Comparison of ENCODE assay signal across 10 mouse cellular contexts in genomic region chrX:20549532-20549931, GRCm38 (mm10). TPM values are rescaled to one million over a fixed set of nuclear protein-coding genes. Genes with fewer than 3 reads are reported as not detected.
A peak's percentile ranks its signal among the peaks of the same experiment; 100 is the strongest.
DNase-seq lines count a peak whose midpoint lies in the region; ATAC-seq and TF ChIP-seq lines count a peak whose summit lies in the region.
"Had no signal": no experiment of that assay in that cellular context is flagged by ENCODE, and none has a peak within 500 bp of the region (broad histone marks: within the 10 kb centered on the region; RNA-seq: fewer than 3 reads in every experiment).

Gene Rgn (plus strand): TSS chrX:20549787.

- WGBS in lung, postnatal 0 days: 58% methylated on average over 3 of the region's 3 CpGs
- WGBS in liver, embryonic 12.5 days (ENCODE audit: insufficient replicate concordance): 48% methylated on average over 3 of the region's 3 CpGs
- 55% methylated on average over 3 of the region's 3 CpGs for WGBS in stomach, embryonic 16.5 days

- no peaks in the 10 kb centered on the region for H3K36me3 ChIP-seq in lung, postnatal 0 days (ENCODE audit: insufficient read depth, low read length)
- H3K36me3 ChIP-seq in liver, embryonic 12.5 days: no peaks in the 10 kb centered on the region
- H3K36me3 ChIP-seq in stomach, embryonic 16.5 days (ENCODE audit: control insufficient read depth, insufficient read depth, low read length): no peaks in the 10 kb centered on the region

- DNase-seq in adrenal gland, postnatal 10 days: no peak
- no peak for DNase-seq in adrenal gland, adult 8-10 months
- no peak for DNase-seq in lung, postnatal 0 days (ENCODE audit: low spot score)
- no peak for DNase-seq in lung, postnatal 10 days
- no peak for DNase-seq in urinary bladder, postnatal 14 days (ENCODE audit: low spot score)
- no peak for DNase-seq in urinary bladder, postnatal 25 days (ENCODE audit: low spot score)

- H3K9ac ChIP-seq in lung, postnatal 0 days (replicated peaks; ENCODE audit: low read depth): no peak within 1 kb of the TSS
- H3K9ac ChIP-seq in liver, embryonic 12.5 days: no peak within 1 kb of the TSS
- no peak within 1 kb of the TSS; the same call in 1 of the 2 replicates for H3K9ac ChIP-seq in stomach, embryonic 16.5 days (ENCODE audit: low read length)

- no peaks in the 10 kb centered on the region for H3K27me3 ChIP-seq in lung, postnatal 0 days (replicated peaks; ENCODE audit: insufficient read depth, low read length)
- H3K27me3 ChIP-seq in liver, embryonic 12.5 days (replicated peaks): no peaks in the 10 kb centered on the region
- no peaks in the 10 kb centered on the region for H3K27me3 ChIP-seq in stomach, embryonic 16.5 days (ENCODE audit: control insufficient read depth, insufficient read depth, low read length)

- no peak within 1 kb of the TSS for H3K4me3 ChIP-seq in lung, postnatal 0 days (ENCODE audit: low read depth, low read length)
- no peak within 1 kb of the TSS for H3K4me3 ChIP-seq in liver, embryonic 12.5 days
- H3K4me3 ChIP-seq in stomach, embryonic 16.5 days (replicated peaks; ENCODE audit: low read length): peak within 1 kb of the TSS; percentile 45; the same call in 1 of the 2 replicates

- ATAC-seq in lung, postnatal 0 days: no peak
- no peak for ATAC-seq in liver, embryonic 12.5 days
- ATAC-seq in stomach, embryonic 16.5 days (ENCODE audit: insufficient read depth, low FRiP score): no peak
- ATAC-seq: Patski had no signal

- 0 out of 2 replicates have a peak within 1 kb of the TSS, but pooled peaks have one; percentile 26 for H3K27ac ChIP-seq in lung, postnatal 0 days (ENCODE audit: low read length)
- no peak within 1 kb of the TSS for H3K27ac ChIP-seq in liver, embryonic 12.5 days
- H3K27ac ChIP-seq in stomach, embryonic 16.5 days (ENCODE audit: low read length): no peak within 1 kb of the TSS

- H3K9me3 ChIP-seq in lung, postnatal 0 days (ENCODE audit: low read length): no peaks in the 10 kb centered on the region
- no peaks in the 10 kb centered on the region for H3K9me3 ChIP-seq in liver, embryonic 12.5 days (replicated peaks)
- no peaks in the 10 kb centered on the region for H3K9me3 ChIP-seq in stomach, embryonic 16.5 days (replicated peaks; ENCODE audit: control insufficient read depth, low read length)

- peak within 1 kb of the TSS; percentile 57 for H3K4me2 ChIP-seq in lung, postnatal 0 days (replicated peaks; ENCODE audit: low read depth, low read length)
- no peak within 1 kb of the TSS; the same call in 1 of the 2 replicates for H3K4me2 ChIP-seq in liver, embryonic 12.5 days
- peak within 1 kb of the TSS; percentile 55 for H3K4me2 ChIP-seq in stomach, embryonic 16.5 days (ENCODE audit: low read depth, low read length)

- TF ChIP-seq CTCF in lung, postnatal 0 days (IDR thresholded peaks at IDR 0.05): no peak

- no peaks in the 10 kb centered on the region for H3K4me1 ChIP-seq in lung, postnatal 0 days (ENCODE audit: insufficient read depth, low read depth, low read length)
- no peaks in the 10 kb centered on the region for H3K4me1 ChIP-seq in liver, embryonic 12.5 days
- no peaks in the 10 kb centered on the region for H3K4me1 ChIP-seq in stomach, embryonic 16.5 days (ENCODE audit: control insufficient read depth, insufficient read depth, low read length)

- no peak for TF ChIP-seq EP300 in lung, postnatal 0 days (IDR thresholded peaks at IDR 0.05)

RNA-seq across cellular contexts. Expression of gene Rgn, which starts in this region (rescaled TPM):
- 10 to 100 TPM; 40.7 to 74.4 TPM for total RNA-seq in adrenal gland, postnatal 10 days (2021)
- total RNA-seq in adrenal gland, adult 8-10 months (2022): 1 to 10 TPM; 2.7 to 3.8 (median 3.7) TPM
- polyA plus RNA-seq in lung, postnatal 0 days (2015; fragmentation: Nextera tagmentation; extraction: Ambion mirVana): 2.3 and 2.7 TPM in 2 replicates
- 55.2 and 55.4 TPM in 2 replicates for polyA plus RNA-seq in liver, embryonic 12.5 days (2016; fragmentation: Nextera tagmentation; extraction: Ambion mirVana)
- 14.5 and 17.7 TPM in 2 replicates for polyA plus RNA-seq in stomach, embryonic 16.5 days (2015; fragmentation: Nextera tagmentation; extraction: Ambion mirVana)
- total RNA-seq: neutrophil, adult 5-6 weeks had no signal

Comparison
In these comparisons a context has a peak if more than half of its experiments do, and no peak if none do; other contexts are left out.
1. RNA of gene Rgn (total RNA-seq): 40.7 to 74.4 TPM in adrenal gland, postnatal 10 days; 2.7 to 3.8 TPM in adrenal gland, adult 8-10 months; every median in the first group is over 4 times any median in the second.